Mouse (Mus musculus) midbrain, embryonic 10.5 days (tissue): ENCODE results near the gene Cypt15. TPM values are rescaled to one million over a fixed set of nuclear protein-coding genes. Genes with fewer than 3 reads are reported as not detected.
"Not testable (repeated sequence)": the region's sequence is repeated elsewhere in the genome, so short reads cannot be mapped to it uniquely, and the experiment has no call there.

Source experiments
- DNase-seq: peaks from one replicate; pipeline ENCODE4 v3.0.0-alpha.2; 2017; ENCODE audit warnings: low spot score
- H3K27ac ChIP-seq: fragments of 300-500 bp; sonication (generic); replicated peaks from 2 replicates; pipeline ENCODE4 v1.5.1; 2016; ENCODE audit warnings: mild to moderate bottlenecking
- H3K27me3 ChIP-seq: fragments of 300-500 bp; sonication (generic); 2 replicates; pipeline ENCODE4 v1.6.1; 2016; ENCODE audit warnings: low read depth, mild to moderate bottlenecking; ENCODE audit not compliant: poor library complexity, severe bottlenecking
- H3K36me3 ChIP-seq: fragments of 300-500 bp; sonication (generic); 2 replicates; pipeline ENCODE4 v1.6.1; 2016; ENCODE audit warnings: mild to moderate bottlenecking, moderate library complexity
- H3K4me1 ChIP-seq: fragments of 300-500 bp; sonication (generic); 2 replicates; pipeline ENCODE4 v1.6.1; 2016
- H3K4me3 ChIP-seq: fragments of 300-500 bp; sonication (generic); 2 replicates; pipeline ENCODE4 v1.5.1; 2016; ENCODE audit warnings: mild to moderate bottlenecking, moderate library complexity
- H3K9me3 ChIP-seq: fragments of 300-500 bp; sonication (generic); replicated peaks from 2 replicates; pipeline ENCODE4 v1.6.1; 2016; ENCODE audit warnings: mild to moderate bottlenecking
- WGBS: fragments of 180-500 bp; shearing (Covaris S2); methylation state at CpG from one replicate; pipeline ENCODE4 v1.1.7; 2016; 5-methylcytosine and 5-hydroxymethylcytosine counted together
- polyA plus RNA-seq: library from polyadenylated mRNA; unstranded; fragments of >200 nt; fragmentation: Nextera tagmentation; extraction: Ambion mirVana; gene quantifications from 2 replicates; pipeline ENCODE4 v1.2.1, GENCODE M21; 2016

Gene Cypt15
- not detected in 2 replicates for polyA plus RNA-seq

GRCm38 (mm10) chrX:39345967-39346366 is at the start of gene Cypt15:
Cypt15 (plus strand) TSS chrX:39346267.
- H3K4me3 ChIP-seq, H3K4me1 ChIP-seq, H3K9me3 ChIP-seq, H3K27me3 ChIP-seq, H3K27ac ChIP-seq, DNase-seq, H3K36me3 ChIP-seq: not testable (repeated sequence)
- 94% methylated on average over 1 of the region's 1 CpGs for WGBS

GRCm38 (mm10) chrX:39370932-39371331 is 24.9 kb downstream of the Cypt15 start:
- Histone ChIP-seq H3K4me3 (no peak overlapping the region), H3K4me1 (no peaks in the 10 kb centered on the region), H3K27me3 (no peaks in the 10 kb centered on the region), H3K27ac (no peak overlapping the region), H3K36me3 (no peaks in the 10 kb centered on the region), H3K9me3 (0 out of 2 replicates have a peak, but pooled peaks cover 3% of the 10 kb centered on the region)
- WGBS, result 81% methylated on average over 2 of the region's 2 CpGs
- no peak for DNase-seq

- no peak overlapping the region for H3K27ac ChIP-seq
- H3K4me1 ChIP-seq, result no peaks in the 10 kb centered on the region
- DNase-seq, result no peak
- 66% methylated on average over 2 of the region's 2 CpGs for WGBS
- no peaks in the 10 kb centered on the region for H3K36me3 ChIP-seq
- H3K27me3 ChIP-seq, result no peaks in the 10 kb centered on the region
- H3K4me3 ChIP-seq, result no peak overlapping the region
- H3K9me3 ChIP-seq, result no peaks in the 10 kb centered on the region
Observed at GRCm38 (mm10) chrX:39378830-39379229, 32.8 kb downstream of the Cypt15 start.

GRCm38 (mm10) chrX:39383806-39384205 is 37.7 kb downstream of the Cypt15 start:
- H3K4me1 ChIP-seq, result no peaks in the 10 kb centered on the region
- no peaks in the 10 kb centered on the region for H3K36me3 ChIP-seq
- H3K27ac ChIP-seq, result no peak overlapping the region
- no peaks in the 10 kb centered on the region for H3K9me3 ChIP-seq
- WGBS, result 81% methylated on average over 2 of the region's 2 CpGs
- no peaks in the 10 kb centered on the region for H3K27me3 ChIP-seq
- H3K4me3 ChIP-seq, result no peak overlapping the region
- DNase-seq, result no peak
